Mouse (Mus musculus) spleen, adult 18-20 months (tissue): ENCODE measurements around the gene Fam207a.

ENCODE experiments used
- DNase-seq, 2 experiments: peaks; one replicate each; pipeline ENCODE4 v3.0.0; 2022; ENCODE audit warnings: mixed read lengths in 2 of 2

The Fam207a gene

DNA sequence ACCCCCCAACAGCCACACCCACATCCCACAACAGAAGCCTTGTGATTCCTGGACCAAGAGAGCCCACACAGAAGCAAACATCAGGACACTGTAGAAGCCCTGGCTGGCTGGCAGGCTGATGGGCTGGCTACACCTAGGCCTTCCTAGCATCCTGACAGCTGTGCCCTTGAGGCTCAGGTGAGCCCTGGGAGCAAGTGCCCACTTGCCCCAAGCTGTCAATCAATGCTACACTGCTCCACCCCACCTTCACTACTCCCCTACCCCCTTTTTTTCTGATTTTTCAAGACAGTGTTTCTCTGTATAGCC lies 65.5 kb downstream of the Fam207a start:
- DNase-seq, result no peak

DNA sequence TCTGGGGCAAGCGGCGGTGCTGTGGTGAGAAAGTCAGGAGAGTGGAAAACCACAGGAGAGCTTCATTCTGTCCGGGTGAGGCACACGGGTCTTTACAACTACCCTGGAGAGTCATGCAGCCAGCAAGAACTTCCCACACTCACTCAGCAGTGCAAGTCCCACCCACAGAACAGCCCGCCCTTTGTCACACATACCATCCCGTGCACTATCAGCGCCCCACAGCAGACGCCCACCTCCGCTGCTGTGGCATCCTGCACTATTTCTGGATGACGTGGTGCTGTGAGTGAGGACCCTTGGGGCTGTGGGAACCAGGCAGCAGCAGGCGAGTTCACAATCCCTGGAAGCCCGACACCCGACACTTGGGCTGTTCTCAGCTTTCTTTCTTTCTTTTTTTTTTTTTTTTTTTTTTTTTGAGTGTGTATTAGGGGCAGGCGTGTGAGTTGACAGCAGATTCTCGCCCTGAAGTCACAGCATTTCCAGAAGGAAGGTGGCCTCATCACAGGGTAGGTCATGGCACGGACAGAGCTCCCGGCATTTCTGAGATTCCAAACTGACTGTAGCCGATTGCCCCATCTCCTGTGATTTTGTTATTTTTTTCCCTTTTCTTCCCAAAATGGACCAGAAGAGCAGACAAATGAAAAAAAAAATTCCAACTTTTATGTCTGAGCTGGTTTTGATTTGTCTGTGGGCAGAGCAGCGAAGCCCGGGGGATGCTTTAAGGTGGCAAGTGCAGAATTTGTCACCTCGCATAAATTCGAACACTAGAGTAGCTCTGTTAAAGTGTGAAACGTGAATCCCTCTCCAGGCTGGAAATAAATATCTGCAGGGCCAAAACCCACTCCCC lies 66.0 kb downstream of the Fam207a start:
- DNase-seq, result no peak

GRCm38 (mm10) chr10:77448698-77449247 lies 66.8 kb downstream of the Fam207a start:
- no peak for DNase-seq

DNA sequence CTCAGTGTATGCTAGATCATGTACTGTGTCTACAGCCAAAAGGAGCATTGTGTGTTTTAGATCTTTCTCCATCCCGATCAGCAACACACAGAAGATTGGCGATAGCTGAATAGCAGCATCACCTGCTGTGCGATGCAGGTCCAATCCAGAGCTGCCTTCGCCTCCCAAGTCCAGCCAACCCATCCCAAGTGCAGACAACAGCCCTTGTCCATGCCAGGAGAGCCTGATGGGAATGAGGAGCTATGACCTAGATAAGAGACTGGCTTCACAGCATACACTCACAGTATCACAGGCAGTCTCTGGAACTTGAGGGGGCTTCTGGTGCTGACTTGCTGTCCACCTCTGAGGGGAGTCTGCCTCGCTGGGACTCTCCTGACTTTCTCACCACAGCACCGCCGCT lies 67.4 kb downstream of the Fam207a start:
- DNase-seq, result no peak

DNA sequence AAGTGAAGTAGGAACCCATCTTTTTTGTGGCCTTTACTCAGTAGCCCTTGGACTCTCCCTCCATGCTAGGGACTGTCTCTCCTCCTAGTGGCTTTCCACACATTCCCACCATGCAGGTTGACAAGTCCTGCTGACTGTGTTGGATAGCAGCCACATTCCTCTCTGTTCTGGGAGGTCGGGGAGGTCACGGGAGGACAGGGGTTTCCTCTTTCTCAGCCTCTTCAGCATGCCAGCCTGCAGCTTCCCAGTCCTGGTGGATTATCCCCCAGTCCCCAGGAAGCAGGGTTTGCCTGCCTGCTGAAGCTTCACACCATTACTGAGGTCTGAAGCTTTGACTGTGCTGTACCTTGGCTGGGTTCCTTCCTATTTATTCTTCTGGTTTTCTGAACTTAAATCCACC lies 67.8 kb downstream of the Fam207a start:
- no peak for DNase-seq

GRCm38 (mm10) chr10:77442250-77442649 lies 73.3 kb downstream of the Fam207a start:
- no peak for DNase-seq

- DNase-seq, result no peak
Measured at GRCm38 (mm10) chr10:77441812-77442211, 73.8 kb downstream of the Fam207a start.

- no peak for DNase-seq
Measured at GRCm38 (mm10) chr10:77440841-77441755, 74.5 kb downstream of the Fam207a start.

GRCm38 (mm10) chr10:77440286-77440685 lies 75.3 kb downstream of the Fam207a start:
- DNase-seq, result no peak

- no peak for DNase-seq
Measured at GRCm38 (mm10) chr10:77439026-77439425, 76.6 kb downstream of the Fam207a start.

- no peak for DNase-seq
Measured at GRCm38 (mm10) chr10:77438021-77438420, 77.6 kb downstream of the Fam207a start.
